Mouse (Mus musculus) embryonic facial prominence, embryonic 13.5 days (tissue): ENCODE results near the gene Taf9b. TPM values are rescaled to one million over a fixed set of nuclear protein-coding genes. Genes with fewer than 3 reads are reported as not detected.
"Not testable (repeated sequence)": the region's sequence is repeated elsewhere in the genome, so short reads cannot be mapped to it uniquely, and the experiment has no call there.

Experiments used
- ATAC-seq: fragments of 200-750 bp; cut with Nextera tagmentation; 2 replicates; pipeline ENCODE4 v1.8.0; 2017; ENCODE audit warnings: low read depth; ENCODE audit not compliant: insufficient number of reproducible peaks, insufficient read depth, low FRiP score, low TSS enrichment
- H3K27ac ChIP-seq: fragments of 300-500 bp; sonication (generic); 2 replicates; pipeline ENCODE4 v1.5.1; 2015; ENCODE audit warnings: moderate library complexity, mild to moderate bottlenecking, inconsistent platforms
- H3K27me3 ChIP-seq: fragments of 300-500 bp; sonication (generic); 2 replicates; pipeline ENCODE4 v1.6.1; 2015; ENCODE audit warnings: mild to moderate bottlenecking, inconsistent platforms
- H3K36me3 ChIP-seq: fragments of 300-500 bp; sonication (generic); 2 replicates; pipeline ENCODE4 v1.6.1; 2015; ENCODE audit warnings: mild to moderate bottlenecking, inconsistent platforms
- H3K4me1 ChIP-seq: fragments of 300-500 bp; sonication (generic); 2 replicates; pipeline ENCODE4 v1.6.1; 2015; ENCODE audit warnings: inconsistent platforms
- H3K4me2 ChIP-seq: fragments of 300-500 bp; sonication (generic); 2 replicates; pipeline ENCODE4 v1.6.1; 2015; ENCODE audit warnings: moderate library complexity, mild to moderate bottlenecking, inconsistent platforms
- H3K4me3 ChIP-seq: fragments of 300-500 bp; sonication (generic); 2 replicates; pipeline ENCODE4 v1.5.1; 2015; ENCODE audit warnings: mild to moderate bottlenecking, inconsistent platforms
- H3K9ac ChIP-seq: fragments of 300-500 bp; sonication (generic); 2 replicates; pipeline ENCODE4 v1.6.1; 2015; ENCODE audit warnings: mild to moderate bottlenecking, inconsistent platforms
- H3K9me3 ChIP-seq: fragments of 300-500 bp; sonication (generic); 2 replicates; pipeline ENCODE4 v1.6.1; 2016; ENCODE audit warnings: inconsistent platforms
- WGBS: fragments of 180-500 bp; shearing (Covaris S2); methylation state at CpG from one replicate; pipeline ENCODE4 v1.1.7; 2015; ENCODE audit warnings: mixed read lengths; 5-methylcytosine and 5-hydroxymethylcytosine counted together
- polyA plus RNA-seq: library from polyadenylated mRNA; unstranded; fragments of >200 nt; fragmentation: Nextera tagmentation; extraction: Ambion mirVana; gene quantifications from 2 replicates; pipeline ENCODE4 v1.2.1, GENCODE M21; 2015

The Taf9b gene
- 6.1 and 7.4 TPM in 2 replicates for polyA plus RNA-seq

DNA sequence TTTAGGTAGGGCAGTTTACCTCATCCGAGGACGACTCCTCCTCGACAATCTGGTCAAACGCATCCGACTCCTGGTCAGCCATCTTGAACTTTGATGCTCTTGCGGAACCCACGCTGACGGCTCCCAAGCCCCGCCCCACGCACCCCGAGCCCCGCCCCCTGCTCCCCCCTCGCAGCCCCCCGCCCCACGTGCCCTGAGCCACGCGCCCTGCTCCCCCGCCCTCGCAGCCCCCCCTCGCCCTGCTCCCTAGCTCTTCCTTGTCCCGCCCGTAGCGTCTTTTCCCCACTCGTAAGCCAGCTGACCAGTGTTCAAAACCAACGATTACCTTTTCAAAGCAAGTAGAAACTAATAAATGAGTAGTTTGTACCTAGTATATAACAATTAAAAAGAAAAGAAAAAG is at the start of gene Taf9b:
TSS of gene Taf9b (minus strand) at position 101 of the 400 bp plus-strand sequence.
- no peaks in the 10 kb centered on the region for H3K36me3 ChIP-seq
- peak within 1 kb of the TSS; percentile 82 for H3K9ac ChIP-seq
- 88% methylated on average over 25 of the region's 25 CpGs for WGBS
- no peaks in the 10 kb centered on the region for H3K27me3 ChIP-seq
- peak within 1 kb of the TSS; percentile 56 for H3K4me3 ChIP-seq
- no peaks in the 10 kb centered on the region for H3K9me3 ChIP-seq
- 0 out of 2 replicates have a peak within 1 kb of the TSS, but pooled peaks have one; percentile 73 for H3K27ac ChIP-seq
- peak within 1 kb of the TSS; percentile 58 for H3K4me2 ChIP-seq
- no peaks in the 10 kb centered on the region for H3K4me1 ChIP-seq
- no peak for ATAC-seq

DNA sequence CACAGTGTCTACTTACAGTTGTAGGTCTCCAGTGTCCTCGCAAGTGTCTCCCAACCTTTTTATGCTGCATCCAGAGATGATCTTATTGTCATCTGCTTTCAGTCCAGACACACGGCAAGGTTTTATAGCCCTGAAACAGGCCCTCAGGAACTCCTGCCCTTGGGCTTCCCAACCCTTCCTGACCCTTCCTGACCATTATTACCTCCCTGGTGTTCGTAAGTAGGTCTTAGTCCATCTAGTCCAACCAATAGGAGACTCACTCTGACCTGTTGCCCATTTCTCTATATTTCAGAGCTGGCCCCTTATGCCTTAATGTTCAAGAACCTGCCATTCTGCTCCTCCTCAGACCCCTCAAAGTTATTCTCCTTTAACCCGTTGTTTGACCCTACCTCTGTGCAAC is 34.3 kb upstream of the Taf9b start, which contains the start of gene Fnd3c2:
TSS of gene Fnd3c2 (minus strand) at position 101 of the 400 bp plus-strand sequence.
- WGBS: 87% methylated on average over 4 of the region's 4 CpGs
- no peak within 1 kb of the TSS for H3K4me2 ChIP-seq
- 0 out of 2 replicates have a peak, but pooled peaks cover 4% of the 10 kb centered on the region for H3K27me3 ChIP-seq
- no peak within 1 kb of the TSS for H3K27ac ChIP-seq
- H3K9ac ChIP-seq: no peak within 1 kb of the TSS
- H3K4me1 ChIP-seq: no peaks in the 10 kb centered on the region
- H3K36me3 ChIP-seq: no peaks in the 10 kb centered on the region
- no peak for ATAC-seq
- H3K4me3 ChIP-seq: no peak within 1 kb of the TSS
- H3K9me3 ChIP-seq: no peaks in the 10 kb centered on the region

DNA sequence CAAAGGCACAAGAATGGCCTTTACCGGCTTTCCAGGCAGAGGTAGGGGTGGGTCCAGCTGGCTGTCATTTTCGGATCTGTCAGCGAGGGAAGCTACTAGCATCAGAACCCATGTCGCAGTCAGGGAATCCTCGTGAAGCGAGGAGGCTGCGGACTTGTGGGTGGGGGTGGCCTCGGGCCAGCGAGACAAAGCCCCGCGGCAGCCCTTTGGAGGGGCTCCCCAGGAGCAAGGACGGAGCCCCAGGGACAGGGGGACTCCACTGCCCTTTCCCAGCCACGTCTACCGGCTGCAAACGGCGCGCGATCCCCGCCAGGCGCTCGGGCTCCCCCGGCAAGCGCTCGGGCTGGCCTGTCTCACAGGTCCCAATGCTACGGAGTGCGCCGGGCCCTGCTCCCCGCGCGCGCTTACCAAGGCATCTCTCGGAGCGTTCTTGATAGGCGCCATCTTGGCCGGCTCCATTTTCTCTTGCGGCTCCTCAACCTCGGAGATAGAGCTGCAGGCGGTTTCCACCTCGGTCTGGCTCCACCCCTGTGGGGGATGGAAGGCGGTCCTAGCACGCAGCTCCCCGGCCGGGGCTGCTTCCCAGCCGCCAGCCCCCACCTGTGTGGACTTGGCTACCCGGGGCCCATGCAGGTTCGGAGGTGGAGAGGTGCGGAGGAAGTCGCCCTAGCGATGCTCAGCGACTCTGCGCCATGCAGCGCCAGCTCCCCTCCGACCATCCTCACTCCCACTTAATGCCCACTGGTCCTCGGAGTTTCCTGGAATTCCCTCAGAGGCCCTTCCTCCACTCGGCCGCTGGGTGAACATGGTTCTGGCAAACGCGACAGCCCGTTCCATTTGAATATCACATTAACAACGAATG is 1.6 kb downstream of the Taf9b start:
- Histone ChIP-seq H3K36me3 (no peaks in the 10 kb centered on the region), H3K9me3 (no peaks in the 10 kb centered on the region), H3K27ac (peak overlapping the region; percentile 73), H3K4me2 (peak overlapping the region; percentile 58), H3K4me3 (peak overlapping the region; percentile 56), H3K4me1 (no peaks in the 10 kb centered on the region), H3K27me3 (no peaks in the 10 kb centered on the region), H3K9ac (peak overlapping the region; percentile 82)
- ATAC-seq: peak; percentile 88
- WGBS: 25% methylated on average over 55 of the region's 60 CpGs

DNA sequence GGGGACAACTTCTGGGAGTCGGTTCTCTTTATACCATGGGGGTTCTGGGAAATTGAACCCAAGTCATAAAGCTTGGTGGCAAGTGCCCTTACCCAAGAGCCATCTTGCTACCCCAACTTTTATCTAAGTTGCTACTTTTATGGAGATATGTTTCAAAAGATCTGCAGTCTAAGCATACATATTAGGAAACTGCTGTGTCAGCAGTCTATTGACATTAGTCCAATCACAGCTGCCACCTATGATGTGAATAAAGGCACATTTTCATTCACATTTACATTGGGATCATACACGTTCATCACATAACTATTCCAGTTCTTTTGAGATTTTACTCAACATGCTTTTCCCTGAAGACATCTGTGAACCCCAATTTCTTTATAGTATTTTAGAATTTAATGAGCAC is 11.9 kb downstream of the Taf9b start:
- Histone ChIP-seq H3K4me3 (no peak overlapping the region), H3K4me2 (no peak overlapping the region), H3K9me3 (no peaks in the 10 kb centered on the region), H3K27me3 (no peaks in the 10 kb centered on the region), H3K9ac (no peak overlapping the region), H3K27ac (no peak overlapping the region), H3K4me1 (no peaks in the 10 kb centered on the region), H3K36me3 (no peaks in the 10 kb centered on the region)
- 85% methylated on average over 2 of the region's 2 CpGs for WGBS
- no peak for ATAC-seq

DNA sequence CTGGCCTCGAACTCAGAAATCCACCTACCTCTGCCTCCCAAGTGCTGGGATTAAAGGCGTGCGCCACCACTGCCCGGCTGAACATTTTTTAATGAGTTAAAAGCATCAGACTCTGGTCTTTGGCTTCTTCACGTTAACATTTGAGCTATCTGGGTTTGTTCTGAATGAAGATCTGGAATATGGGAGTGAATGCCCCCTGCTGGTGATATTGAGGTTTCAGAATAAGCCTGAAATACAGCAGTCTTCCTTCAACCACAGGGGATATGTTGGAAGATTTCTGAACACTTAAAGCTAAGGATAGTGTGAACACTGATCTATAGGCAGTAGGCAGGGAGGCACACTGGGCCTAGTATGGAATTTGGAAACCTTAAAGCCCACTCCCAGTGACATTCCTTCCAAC is 22.1 kb downstream of the Taf9b start:
- H3K36me3 ChIP-seq: peaks cover 59% of the 10 kb centered on the region
- 85% methylated on average over 5 of the region's 5 CpGs for WGBS
- ATAC-seq: no peak

DNA sequence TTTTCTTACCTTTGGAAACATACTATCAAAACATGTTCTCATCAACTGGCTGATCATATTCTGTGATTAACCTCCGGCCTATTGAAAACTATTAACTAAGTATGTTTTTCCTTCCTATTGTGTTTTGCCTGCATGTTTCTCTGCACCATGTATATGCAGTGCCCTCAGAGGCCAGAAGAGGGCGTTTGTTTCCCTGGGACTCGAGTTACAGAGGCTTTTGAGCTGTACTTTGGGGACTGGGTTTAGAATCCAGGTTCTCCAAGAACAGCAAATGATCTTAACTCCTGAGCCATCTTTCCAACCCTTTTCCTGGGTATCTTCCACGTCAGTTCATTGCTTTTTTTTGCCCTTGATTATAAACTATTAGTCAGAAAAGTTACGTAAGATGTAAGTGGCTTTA is 23.6 kb downstream of the Taf9b start:
- H3K27ac ChIP-seq: no peak overlapping the region
- H3K9ac ChIP-seq: no peak overlapping the region
- H3K4me1 ChIP-seq: no peaks in the 10 kb centered on the region
- no peak overlapping the region for H3K4me3 ChIP-seq
- no peaks in the 10 kb centered on the region for H3K9me3 ChIP-seq
- ATAC-seq: no peak
- 62% methylated on average over 5 of the region's 5 CpGs for WGBS
- H3K4me2 ChIP-seq: no peak overlapping the region
- peaks cover 56% of the 10 kb centered on the region for H3K36me3 ChIP-seq
- no peaks in the 10 kb centered on the region for H3K27me3 ChIP-seq

More for the DNA sequence above, 22.1 kb downstream of the Taf9b start:
- Histone ChIP-seq H3K9ac (no peak overlapping the region), H3K4me2 (no peak overlapping the region), H3K4me1 (no peaks in the 10 kb centered on the region), H3K4me3 (no peak overlapping the region), H3K27ac (no peak overlapping the region), H3K27me3 (no peaks in the 10 kb centered on the region), H3K9me3 (no peaks in the 10 kb centered on the region)

DNA sequence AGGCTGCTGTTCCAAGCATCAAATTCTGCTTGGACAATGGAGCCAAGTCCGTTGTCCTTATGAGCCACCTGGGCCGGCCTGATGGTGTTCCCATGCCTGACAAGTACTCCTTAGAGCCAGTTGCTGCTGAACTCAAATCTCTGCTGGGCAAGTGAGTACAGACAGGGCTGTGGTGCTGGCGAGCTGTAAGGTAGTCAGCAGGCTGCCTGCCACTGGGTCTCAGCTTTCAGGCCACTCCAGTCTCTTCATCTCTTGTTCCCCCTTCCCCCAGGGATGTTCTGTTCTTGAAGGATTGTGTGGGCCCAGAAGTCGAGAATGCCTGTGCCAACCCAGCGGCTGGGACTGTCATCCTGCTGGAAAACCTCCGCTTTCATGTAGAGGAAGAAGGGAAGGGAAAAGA is 26.6 kb downstream of the Taf9b start:
- ATAC-seq, H3K27ac ChIP-seq, H3K27me3 ChIP-seq, H3K9ac ChIP-seq, H3K4me3 ChIP-seq, H3K9me3 ChIP-seq, H3K4me1 ChIP-seq, H3K4me2 ChIP-seq: not testable (repeated sequence)
- whole genome bisulfite sequencing: 86% methylated on average over 6 of the region's 6 CpGs
- peaks cover 34% of the 10 kb centered on the region for H3K36me3 ChIP-seq

DNA sequence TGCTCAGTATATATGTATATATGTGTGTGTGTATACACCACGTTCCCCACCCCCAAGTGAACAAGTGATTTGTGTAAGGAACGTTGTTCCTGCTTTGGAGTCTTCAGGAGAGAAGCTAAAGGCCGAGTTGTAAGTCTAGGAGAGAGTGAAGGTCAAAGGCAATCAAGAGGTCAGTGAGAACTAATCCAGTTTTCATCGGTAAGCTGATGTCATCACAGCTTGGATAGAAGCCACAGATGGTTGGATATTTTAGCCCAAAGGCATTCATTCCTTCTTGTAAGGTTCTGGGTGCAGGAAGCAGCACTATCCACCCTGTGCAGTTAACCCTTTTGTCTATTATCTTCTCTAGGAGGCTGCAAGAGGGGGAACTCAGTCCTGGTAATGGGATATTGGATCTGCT is 30.9 kb downstream of the Taf9b start:
- ATAC-seq: no peak
- WGBS: 37% methylated on average over 4 of the region's 4 CpGs
- Histone ChIP-seq H3K4me3 (peak overlapping the region; percentile 57; the same call in 1 of the 2 replicates), H3K27me3 (peaks cover 8% of the 10 kb centered on the region), H3K36me3 (peaks cover 12% of the 10 kb centered on the region; the same call in 1 of the 2 replicates), H3K4me2 (peak overlapping the region; percentile 64), H3K27ac (no peak overlapping the region), H3K9ac (no peak overlapping the region), H3K9me3 (no peaks in the 10 kb centered on the region), H3K4me1 (peaks cover 18% of the 10 kb centered on the region)

DNA sequence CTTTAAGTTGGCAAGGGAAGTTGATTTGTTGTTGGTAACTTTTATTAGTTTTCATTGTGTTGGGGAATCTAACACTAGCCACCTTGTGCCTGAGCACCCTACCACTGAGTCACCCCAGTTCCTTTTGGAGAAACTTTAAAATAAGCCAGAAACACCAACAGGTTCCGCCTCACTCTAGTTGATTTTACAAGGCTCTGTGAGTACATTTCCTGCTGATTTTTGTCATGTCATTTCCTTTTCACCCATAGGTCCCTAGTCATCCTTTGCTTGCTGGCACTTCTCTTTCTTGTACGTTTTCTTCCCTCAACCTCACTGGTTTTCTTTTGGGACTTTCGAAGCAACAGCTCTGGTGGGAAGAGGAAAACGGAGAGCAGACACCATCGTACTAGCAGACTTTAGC is 31.6 kb downstream of the Taf9b start:
- H3K9ac ChIP-seq: 0 out of 2 replicates have a peak overlapping the region, but pooled peaks have one; percentile 72

DNA sequence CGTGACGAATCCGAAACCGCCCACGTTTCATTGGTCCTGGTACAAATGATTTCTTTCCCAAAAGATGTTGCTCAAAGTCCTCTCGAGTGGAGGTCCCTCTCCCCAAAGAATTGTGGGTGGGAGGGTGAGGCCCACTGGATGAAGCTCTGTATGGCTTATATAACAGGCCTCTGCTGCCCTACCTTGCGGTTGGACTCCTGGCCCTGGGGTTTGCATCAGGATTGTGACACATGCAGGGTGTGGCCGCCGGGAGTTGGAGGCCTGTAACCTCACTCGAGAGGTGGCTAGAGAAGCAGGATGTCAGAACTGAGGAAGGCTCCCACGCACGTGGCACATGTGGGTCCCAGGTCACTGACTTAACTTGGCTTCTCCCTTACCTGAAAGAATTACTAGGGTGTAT is 33.2 kb downstream of the Taf9b start:
- peaks cover 18% of the 10 kb centered on the region for H3K4me1 ChIP-seq
- WGBS: 26% methylated on average over 12 of the region's 12 CpGs
- peak overlapping the region; percentile 57 for H3K4me3 ChIP-seq
- no peaks in the 10 kb centered on the region for H3K36me3 ChIP-seq
- H3K4me2 ChIP-seq: peak overlapping the region; percentile 64
- no peaks in the 10 kb centered on the region for H3K9me3 ChIP-seq
- ATAC-seq: no peak
- H3K27me3 ChIP-seq: peaks cover 8% of the 10 kb centered on the region
- H3K27ac ChIP-seq: peak overlapping the region; percentile 66
- H3K9ac ChIP-seq: peak overlapping the region; percentile 72

More for the DNA sequence above, 31.6 kb downstream of the Taf9b start:
- no peaks in the 10 kb centered on the region for H3K9me3 ChIP-seq
- peaks cover 8% of the 10 kb centered on the region for H3K27me3 ChIP-seq
- peak overlapping the region; percentile 57 for H3K4me3 ChIP-seq
- peaks cover 7% of the 10 kb centered on the region; the same call in 1 of the 2 replicates for H3K36me3 ChIP-seq
- H3K27ac ChIP-seq: no peak overlapping the region
- peak overlapping the region; percentile 64 for H3K4me2 ChIP-seq
- peaks cover 18% of the 10 kb centered on the region for H3K4me1 ChIP-seq
- 50% methylated on average over 5 of the region's 5 CpGs for WGBS
- ATAC-seq: no peak

DNA sequence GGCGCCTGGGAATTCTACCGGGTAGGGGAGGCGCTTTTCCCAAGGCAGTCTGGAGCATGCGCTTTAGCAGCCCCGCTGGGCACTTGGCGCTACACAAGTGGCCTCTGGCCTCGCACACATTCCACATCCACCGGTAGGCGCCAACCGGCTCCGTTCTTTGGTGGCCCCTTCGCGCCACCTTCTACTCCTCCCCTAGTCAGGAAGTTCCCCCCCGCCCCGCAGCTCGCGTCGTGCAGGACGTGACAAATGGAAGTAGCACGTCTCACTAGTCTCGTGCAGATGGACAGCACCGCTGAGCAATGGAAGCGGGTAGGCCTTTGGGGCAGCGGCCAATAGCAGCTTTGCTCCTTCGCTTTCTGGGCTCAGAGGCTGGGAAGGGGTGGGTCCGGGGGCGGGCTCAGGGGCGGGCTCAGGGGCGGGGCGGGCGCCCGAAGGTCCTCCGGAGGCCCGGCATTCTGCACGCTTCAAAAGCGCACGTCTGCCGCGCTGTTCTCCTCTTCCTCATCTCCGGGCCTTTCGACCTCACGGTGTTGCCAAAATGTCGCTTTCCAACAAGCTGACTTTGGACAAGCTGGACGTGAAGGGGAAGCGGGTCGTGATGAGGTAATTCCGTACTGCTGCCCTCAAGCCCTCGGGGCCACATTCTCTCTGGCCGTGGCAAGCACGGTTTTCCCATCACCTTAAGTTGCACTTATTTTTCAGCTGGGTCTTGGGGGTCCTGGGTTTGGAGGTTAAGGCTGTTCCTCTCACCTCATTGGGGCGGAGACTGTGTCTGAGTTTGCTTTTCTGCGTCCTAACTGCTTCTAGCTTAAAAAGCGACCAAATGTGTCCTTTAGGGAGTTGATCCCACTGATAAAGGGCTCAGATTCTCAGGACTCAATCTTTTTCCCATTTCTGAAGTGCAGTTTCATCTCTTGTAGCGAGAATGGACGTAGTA is 34.0 kb downstream of the Taf9b start, which contains the start of gene Pgk1:
TSS of gene Pgk1 (plus strand) at position 388 of the 937 bp plus-strand sequence.
- ATAC-seq: peak; percentile 96
- Histone ChIP-seq H3K9ac (peak within 1 kb of the TSS; percentile 72), H3K36me3 (no peaks in the 10 kb centered on the region), H3K27ac (peak within 1 kb of the TSS; percentile 93), H3K4me2 (peak within 1 kb of the TSS; percentile 64), H3K4me3 (peak within 1 kb of the TSS; percentile 57), H3K4me1 (peaks cover 18% of the 10 kb centered on the region), H3K27me3 (peaks cover 8% of the 10 kb centered on the region), H3K9me3 (no peaks in the 10 kb centered on the region)
- 21% methylated on average over 55 of the region's 55 CpGs for WGBS
